Mouse (Mus musculus) CH12.LX (cell line): Measurements from ENCODE around the gene Il4. TPM values are rescaled to one million over a fixed set of nuclear protein-coding genes. Genes with fewer than 3 reads are reported as not detected.

Source experiments
- DNase-seq: peaks from one replicate; pipeline ENCODE4 v3.0.0-alpha.2; 2013; ENCODE audit errors: extremely low read depth
- H3K27ac ChIP-seq: 2 replicates; pipeline ENCODE4 v1.5.1; 2012; ENCODE audit warnings: low read depth, mild to moderate bottlenecking, control low read depth, moderate library complexity; ENCODE audit not compliant: insufficient read depth
- H3K27me3 ChIP-seq: replicated peaks from 2 replicates; pipeline ENCODE3; 2012; ENCODE audit warnings: inconsistent platforms
- H3K36me3 ChIP-seq, 2 experiments: replicated peaks in 1 of 2; 2 replicates each; pipeline versions ENCODE3 to v1.6.1; 2012; ENCODE audit warnings: inconsistent platforms in 1 of 2, low read length in 1 of 2, mild to moderate bottlenecking in 1 of 2, mixed read lengths in 1 of 2, moderate library complexity in 1 of 2; ENCODE audit not compliant: control insufficient read depth in 1 of 2, insufficient read depth in 1 of 2
- H3K4me1 ChIP-seq, 2 experiments: 2 replicates each; pipeline ENCODE4 v1.6.1; 2012; ENCODE audit warnings: inconsistent platforms in 1 of 2, moderate library complexity in 1 of 2; ENCODE audit not compliant: insufficient read depth in 2 of 2, control insufficient read depth in 1 of 2
- H3K4me2 ChIP-seq: 2 replicates; pipeline ENCODE4 v1.6.1; 2012; ENCODE audit warnings: low read depth, mild to moderate bottlenecking, control low read depth; ENCODE audit not compliant: poor library complexity, insufficient read depth, severe bottlenecking
- H3K4me3 ChIP-seq, 3 experiments: fragments of 150-350 bp in 1 of 3; sonication (generic) in 1 of 3; replicated peaks in 1 of 3; 2 replicates each; pipeline versions ENCODE3 to v1.5.1; 2011 to 2012; ENCODE audit warnings: low read depth in 2 of 3, low read length in 2 of 3, mild to moderate bottlenecking in 2 of 3, moderate library complexity in 2 of 3, control low read depth in 1 of 3, improper control_type of control experiment in 1 of 3, inconsistent platforms in 1 of 3, mixed read lengths in 1 of 3; ENCODE audit not compliant: poor library complexity in 1 of 3
- H3K79me2 ChIP-seq: replicated peaks from 2 replicates; pipeline ENCODE4 v1.6.1; 2012; ENCODE audit warnings: mild to moderate bottlenecking, moderate library complexity; ENCODE audit not compliant: control insufficient read depth, poor library complexity, insufficient read depth, severe bottlenecking; ENCODE audit errors: extremely low read depth
- H3K9ac ChIP-seq: 2 replicates; pipeline ENCODE4 v1.6.1; 2012; ENCODE audit warnings: low read depth, mild to moderate bottlenecking, control low read depth, moderate library complexity; ENCODE audit not compliant: insufficient read depth
- H3K9me3 ChIP-seq: replicated peaks from 2 replicates; pipeline ENCODE3; 2012; ENCODE audit warnings: low read length, inconsistent platforms, mixed read lengths
- BHLHE40 ChIP-seq: IDR thresholded peaks from 2 replicates; pipeline ENCODE4 v1.6.1; 2011; ENCODE audit warnings: mild to moderate bottlenecking, low read depth, low read length, improper control_type of control experiment
- CHD1 ChIP-seq: IDR thresholded peaks from 2 replicates; pipeline ENCODE4 v1.6.1; 2012; ENCODE audit warnings: low read depth, low read length, improper control_type of control experiment, inconsistent platforms
- CHD2 ChIP-seq: IDR thresholded peaks from 2 replicates; pipeline ENCODE4 v1.6.1; 2011; ENCODE audit warnings: low read length, improper control_type of control experiment
- CTCF ChIP-seq, 2 experiments: IDR thresholded peaks in 1 of 2; conservative IDR thresholded peaks in 1 of 2; 2 replicates each; pipeline ENCODE4 v1.5.1; 2011 to 2012; ENCODE audit warnings: low read depth in 2 of 2, low read length in 2 of 2, improper control_type of control experiment in 1 of 2, inconsistent platforms in 1 of 2, mild to moderate bottlenecking in 1 of 2, moderate library complexity in 1 of 2
- E2F4 ChIP-seq: IDR thresholded peaks from 2 replicates; pipeline ENCODE4 v1.6.1; 2011; ENCODE audit warnings: low read depth, low read length, improper control_type of control experiment; ENCODE audit not compliant: insufficient replicate concordance
- ELF1 ChIP-seq: IDR thresholded peaks from 2 replicates; pipeline ENCODE4 v1.6.1; 2014; ENCODE audit warnings: low read depth, mild to moderate bottlenecking, inconsistent platforms, low read length, improper control_type of control experiment
- EP300 ChIP-seq: IDR thresholded peaks from 2 replicates; pipeline ENCODE4 v1.6.1; 2011; ENCODE audit warnings: low read length, improper control_type of control experiment
- ETS1 ChIP-seq: conservative IDR thresholded peaks from 2 replicates; pipeline ENCODE4 v1.6.1; 2012; ENCODE audit warnings: low read depth, mild to moderate bottlenecking, inconsistent platforms, low read length, improper control_type of control experiment, moderate library complexity
- GABPA ChIP-seq: IDR thresholded peaks from 2 replicates; pipeline ENCODE4 v1.6.1; 2012; ENCODE audit warnings: low read depth, low read length, improper control_type of control experiment, inconsistent platforms; ENCODE audit not compliant: insufficient replicate concordance
- HCFC1 ChIP-seq: IDR thresholded peaks from 2 replicates; pipeline ENCODE4 v1.6.1; 2012; ENCODE audit warnings: low read depth, mild to moderate bottlenecking, inconsistent platforms, low read length, improper control_type of control experiment
- IRF4 ChIP-seq: IDR thresholded peaks from 2 replicates; pipeline ENCODE4 v1.6.1; 2014; ENCODE audit warnings: low read depth, mild to moderate bottlenecking, inconsistent platforms, low read length, improper control_type of control experiment
- JUN ChIP-seq: IDR thresholded peaks from 2 replicates; pipeline ENCODE4 v1.6.1; 2011; ENCODE audit warnings: low read depth, mild to moderate bottlenecking, low read length, improper control_type of control experiment, moderate library complexity; ENCODE audit not compliant: insufficient read depth
- JUND ChIP-seq: conservative IDR thresholded peaks from 2 replicates; pipeline ENCODE4 v1.6.1; 2011; ENCODE audit warnings: low read depth, low read length, improper control_type of control experiment
- KAT2A ChIP-seq: IDR thresholded peaks from 2 replicates; pipeline ENCODE4 v1.6.1; 2012; ENCODE audit warnings: low read length, improper control_type of control experiment, inconsistent platforms; ENCODE audit not compliant: insufficient replicate concordance
- MAFK ChIP-seq: IDR thresholded peaks from 2 replicates; pipeline ENCODE4 v1.6.1; 2011; ENCODE audit warnings: low read length, improper control_type of control experiment; ENCODE audit not compliant: insufficient replicate concordance
- MAX ChIP-seq: IDR thresholded peaks from 2 replicates; pipeline ENCODE4 v1.6.1; 2011; ENCODE audit warnings: low read length, improper control_type of control experiment
- MAZ ChIP-seq: IDR thresholded peaks from 2 replicates; pipeline ENCODE4 v1.6.1; 2012; ENCODE audit warnings: low read depth, mild to moderate bottlenecking, inconsistent platforms, low read length, improper control_type of control experiment, moderate library complexity
- MEF2A ChIP-seq: IDR thresholded peaks from 2 replicates; pipeline ENCODE4 v1.6.1; 2014; ENCODE audit warnings: low read depth, mild to moderate bottlenecking, inconsistent platforms, low read length, improper control_type of control experiment, borderline replicate concordance
- MXI1 ChIP-seq: IDR thresholded peaks from 2 replicates; pipeline ENCODE4 v1.6.1; 2011; ENCODE audit warnings: mild to moderate bottlenecking, low read depth, low read length, improper control_type of control experiment
- MYC ChIP-seq: IDR thresholded peaks from 2 replicates; pipeline ENCODE4 v1.6.1; 2011; ENCODE audit warnings: low read depth, mild to moderate bottlenecking, improper control_type of control experiment, low read length
- NELFE ChIP-seq: IDR thresholded peaks from 2 replicates; pipeline ENCODE4 v1.6.1; 2011; ENCODE audit warnings: low read depth, low read length, improper control_type of control experiment
- NRF1 ChIP-seq: IDR thresholded peaks from 2 replicates; pipeline ENCODE4 v1.6.1; 2014; ENCODE audit warnings: low read depth, mild to moderate bottlenecking, inconsistent platforms, low read length, improper control_type of control experiment, moderate library complexity
- PAX5 ChIP-seq: IDR thresholded peaks from 2 replicates; pipeline ENCODE4 v1.6.1; 2012; ENCODE audit warnings: low read length, inconsistent platforms, mixed read lengths
- POLR2A ChIP-seq: IDR thresholded peaks from 2 replicates; pipeline ENCODE4 v1.6.1; 2011; ENCODE audit warnings: low read depth, mild to moderate bottlenecking, improper control_type of control experiment, low read length
- POLR2AphosphoS2 ChIP-seq: IDR thresholded peaks from 2 replicates; pipeline ENCODE4 v1.6.1; 2011; ENCODE audit warnings: low read depth, low read length, improper control_type of control experiment
- RAD21 ChIP-seq: IDR thresholded peaks from 2 replicates; pipeline ENCODE4 v1.6.1; 2011; ENCODE audit warnings: low read depth, mild to moderate bottlenecking, low read length, improper control_type of control experiment, moderate library complexity
- RCOR1 ChIP-seq: conservative IDR thresholded peaks from 2 replicates; pipeline ENCODE4 v1.6.1; 2012; ENCODE audit warnings: low read depth, mild to moderate bottlenecking, inconsistent platforms, low read length, improper control_type of control experiment
- SIN3A ChIP-seq: IDR thresholded peaks from 2 replicates; pipeline ENCODE4 v1.6.1; 2012; ENCODE audit warnings: low read length, improper control_type of control experiment, inconsistent platforms
- SMC3 ChIP-seq: IDR thresholded peaks from 2 replicates; pipeline ENCODE4 v1.6.1; 2011; ENCODE audit warnings: low read depth, low read length, improper control_type of control experiment
- TBP ChIP-seq: conservative IDR thresholded peaks from 2 replicates; pipeline ENCODE4 v1.6.1; 2011; ENCODE audit warnings: low read depth, low read length, improper control_type of control experiment
- TCF12 ChIP-seq: IDR thresholded peaks from 2 replicates; pipeline ENCODE4 v1.6.1; 2014; ENCODE audit warnings: low read depth, mild to moderate bottlenecking, inconsistent platforms, low read length, improper control_type of control experiment
- UBTF ChIP-seq: IDR thresholded peaks from 2 replicates; pipeline ENCODE4 v1.6.1; 2012; ENCODE audit warnings: low read depth, mild to moderate bottlenecking, inconsistent platforms, low read length, improper control_type of control experiment, moderate library complexity
- USF1 ChIP-seq: IDR thresholded peaks from 2 replicates; pipeline ENCODE4 v1.6.1; 2014; ENCODE audit warnings: low read depth, mild to moderate bottlenecking, inconsistent platforms, low read length, improper control_type of control experiment
- USF2 ChIP-seq: conservative IDR thresholded peaks from 2 replicates; pipeline ENCODE4 v1.6.1; 2011; ENCODE audit warnings: low read depth, low read length, improper control_type of control experiment
- ZC3H11A ChIP-seq: IDR thresholded peaks from 2 replicates; pipeline ENCODE4 v1.6.1; 2012; ENCODE audit warnings: low read depth, mild to moderate bottlenecking, inconsistent platforms, low read length, improper control_type of control experiment
- ZKSCAN1 ChIP-seq: IDR thresholded peaks from 2 replicates; pipeline ENCODE4 v1.6.1; 2012; ENCODE audit warnings: low read depth, inconsistent platforms, low read length, improper control_type of control experiment, borderline replicate concordance
- ZMIZ1 ChIP-seq: IDR thresholded peaks from 2 replicates; pipeline ENCODE4 v1.6.1; 2012; ENCODE audit warnings: low read depth, mild to moderate bottlenecking, inconsistent platforms, low read length, improper control_type of control experiment
- ZNF384 ChIP-seq: IDR thresholded peaks from 2 replicates; pipeline ENCODE4 v1.6.1; 2012; ENCODE audit warnings: low read depth, low read length, improper control_type of control experiment, inconsistent platforms
- dilution Hi-C: fragments of 300-500 bp; cut with MboI; formaldehyde crosslinking; loops from 2 replicates; pipeline ENCODE4 v1.14.3; 2020; ENCODE audit warnings: low sequenced_read_pairs; ENCODE audit not compliant: extremely low pct_unique_long_range_greater_than_20kb, extremely low pct_ligation_motif_present
- in situ Hi-C: fragments of 300-500 bp; cut with MboI; formaldehyde crosslinking; loops from 3 replicates; pipeline ENCODE4 v1.14.3; 2019; ENCODE audit warnings: low sequenced_read_pairs, low pct_ligation_motif_present, low pct_unique_long_range_greater_than_20kb, mixed read lengths
- polyA plus RNA-seq: library from polyadenylated mRNA; unstranded; fragments of >175 nt; gene quantifications from 2 replicates; pipeline ENCODE4 v1.2.1, GENCODE M21; 2012; ENCODE audit warnings: low read depth; ENCODE audit not compliant: insufficient read length
- total RNA-seq, 2 experiments: library from RNA; depleted of rRNA; stranded (reverse); fragments of 300-350 nt in 1 of 2; fragments of >200 nt in 1 of 2; gene quantifications; 2 replicates each; pipeline ENCODE4 v1.2.3; 2012 to 2014

Gene Il4
- total and polyA plus RNA-seq, 3 experiments, result 19.5 to 75.5 (median 35.6) TPM

GRCm38 (mm10) chr11:53590368-53590768 lies 28.1 kb downstream of the Il4 start:
- H3K36me3 ChIP-seq, result peaks cover 6 to 44% of the 10 kb centered on the region in 2 experiments
- H3K9ac ChIP-seq, result 0 out of 2 replicates have a peak overlapping the region, but pooled peaks have one; percentile 7
- peaks cover 2% of the 10 kb centered on the region for H3K9me3 ChIP-seq
- H3K4me3 ChIP-seq, result peak overlapping the region in 1 of 3 experiments; percentile 25
- no peak for TF ChIP-seq CHD2
- no peak for TF ChIP-seq ZNF384
- no peak for TF ChIP-seq CHD1
- TF ChIP-seq ZC3H11A, result peak; percentile 37; the same call in 1 of the 2 replicates
- TF ChIP-seq PAX5, result no peak
- peak; percentile 65 for TF ChIP-seq IRF4
- 0 out of 2 replicates have a peak, but pooled peaks have one; percentile 38 for TF ChIP-seq TBP
- TF ChIP-seq MXI1, result 0 out of 2 replicates have a peak, but pooled peaks have one; percentile 70
- TF ChIP-seq MAX, result peak; percentile 98
- TF ChIP-seq KAT2A, result 0 out of 2 replicates have a peak, but pooled peaks have one; percentile 38
- peak; percentile 74; the same call in 1 of the 2 replicates for TF ChIP-seq MAZ
- TF ChIP-seq RCOR1, result peak; percentile 61; the same call in 1 of the 2 replicates
- 0 out of 2 replicates have a peak, but pooled peaks have one; percentile 11 for TF ChIP-seq JUND
- TF ChIP-seq MEF2A, result peak; percentile 61; the same call in 1 of the 2 replicates
- no peak for TF ChIP-seq NELFE
- peak; percentile 99 for TF ChIP-seq MYC
- peak; percentile 85 for TF ChIP-seq ETS1
- no peak for TF ChIP-seq NRF1
- 0 out of 2 replicates have a peak, but pooled peaks have one; percentile 37 for TF ChIP-seq MAFK
- TF ChIP-seq CTCF (conservative IDR thresholded peaks at IDR 0.05 in 1 of 2, IDR thresholded peaks at IDR 0.05 in 1 of 2; ENCODE audit: low read depth in 2 of 2, low read length in 2 of 2), result peak; percentile 95
- peak; percentile 4; the same call in 1 of the 2 replicates for TF ChIP-seq JUN
- TF ChIP-seq ZKSCAN1, result no peak
- TF ChIP-seq GABPA, result no peak
- peak; percentile 60; the same call in 1 of the 2 replicates for TF ChIP-seq ELF1
- no peak for TF ChIP-seq USF2
- no peak for TF ChIP-seq USF1
- TF ChIP-seq POLR2A, result peak; percentile 23; the same call in 1 of the 2 replicates
- no peak; the same call in 1 of the 2 replicates for TF ChIP-seq EP300
- peak; percentile 99 for TF ChIP-seq BHLHE40
- peak; percentile 77 for TF ChIP-seq RAD21
- TF ChIP-seq TCF12, result peak; percentile 38
- no peak for TF ChIP-seq ZMIZ1
- peak; percentile 36; the same call in 1 of the 2 replicates for TF ChIP-seq HCFC1
- TF ChIP-seq UBTF, result no peak
- peak; percentile 95 for TF ChIP-seq SMC3
- TF ChIP-seq SIN3A, result peak; percentile 70; the same call in 1 of the 2 replicates
- no peak for TF ChIP-seq POLR2AphosphoS2
- peak; percentile 97 for TF ChIP-seq E2F4
- dilution Hi-C loops, result no loop called here
- peaks cover 22 to 75% of the 10 kb centered on the region in 2 experiments for H3K4me1 ChIP-seq
- no peaks in the 10 kb centered on the region for H3K27me3 ChIP-seq
- H3K27ac ChIP-seq, result 0 out of 2 replicates have a peak overlapping the region, but pooled peaks have one; percentile 16
- peak; percentile 82 for DNase-seq
- H3K4me2 ChIP-seq, result peak overlapping the region; percentile 58
- H3K79me2 ChIP-seq, result no peaks in the 10 kb centered on the region
- in situ Hi-C loops, result no loop called here
